Mouse (Mus musculus): ENCODE results near the gene Gm10563.

DNA sequence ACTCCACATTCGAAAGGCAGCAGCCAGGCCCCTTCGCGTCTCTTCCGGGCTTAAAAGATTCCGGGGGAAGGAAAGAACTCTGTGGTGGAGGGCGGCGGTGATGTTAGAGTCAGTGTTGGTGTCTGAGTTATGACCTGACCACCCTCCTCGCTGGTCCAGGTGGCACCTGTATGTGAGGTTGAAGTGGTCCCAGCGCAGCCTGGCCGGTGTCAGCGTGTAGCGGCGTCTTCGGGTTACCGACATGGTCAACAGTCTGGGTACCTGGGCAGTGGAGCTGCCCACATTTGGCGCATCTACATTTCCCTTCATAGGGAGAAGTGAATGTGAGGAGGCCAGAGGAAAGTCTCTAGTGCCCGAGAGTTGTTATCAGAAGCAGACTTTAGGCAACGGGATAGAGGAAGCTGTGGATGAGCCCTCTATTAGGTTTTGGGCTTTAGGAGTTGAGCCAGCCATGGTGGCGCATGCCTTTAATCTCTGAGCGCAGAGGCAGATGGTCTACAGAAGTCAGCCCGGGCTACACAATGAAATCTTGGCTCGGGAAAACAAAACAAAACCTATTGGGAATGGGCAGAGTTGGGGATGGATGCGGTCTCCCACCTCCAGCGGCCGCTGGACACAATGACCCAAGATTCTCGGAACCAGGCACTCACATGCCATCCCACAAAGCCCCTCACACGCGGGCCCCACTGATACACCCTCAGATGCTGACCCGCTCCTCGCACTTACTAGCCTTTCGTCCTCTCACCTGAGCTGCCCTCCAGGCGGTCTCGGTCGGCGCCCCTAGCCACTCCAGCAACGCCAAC lies 7.3 kb upstream of the Gm10563 start:
- TF ChIP-seq POLR2A (IDR thresholded peaks at IDR 0.05; ENCODE audit: insufficient read length, low read depth) (no peak), TCF12 (IDR thresholded peaks at IDR 0.05; ENCODE audit: insufficient read depth, poor library complexity, severe bottlenecking) (no peak), TCF3 (IDR thresholded peaks at IDR 0.05; ENCODE audit: insufficient read length, low read depth) (no peak), MAX (IDR thresholded peaks at IDR 0.05; ENCODE audit: low read depth) (no peak)
